Mouse (Mus musculus) left cerebral cortex, postnatal 36 days (tissue): ENCODE measurements at regions not wholly inside any gene's neighbourhood (a gene's known extent, or its start where the extent isn't known, plus 50 kb on each side); places are given as distances from the start of the nearest gene placed in this dataset.
"Not testable (repeated sequence)": the region's sequence is repeated elsewhere in the genome, so short reads cannot be mapped to it uniquely, and the experiment has no call there.

Source experiments
- DNase-seq, 2 experiments: peaks; one replicate each; pipeline ENCODE4 v3.0.0; 2021 to 2022; ENCODE audit warnings: low spot score in 2 of 2, mixed read lengths in 1 of 2
- intact Hi-C: fragments of 180-260 bp; cut with DNase I; formaldehyde crosslinking; loops from one replicate; pipeline ENCODE4 v1.15.1; 2025

DNA sequence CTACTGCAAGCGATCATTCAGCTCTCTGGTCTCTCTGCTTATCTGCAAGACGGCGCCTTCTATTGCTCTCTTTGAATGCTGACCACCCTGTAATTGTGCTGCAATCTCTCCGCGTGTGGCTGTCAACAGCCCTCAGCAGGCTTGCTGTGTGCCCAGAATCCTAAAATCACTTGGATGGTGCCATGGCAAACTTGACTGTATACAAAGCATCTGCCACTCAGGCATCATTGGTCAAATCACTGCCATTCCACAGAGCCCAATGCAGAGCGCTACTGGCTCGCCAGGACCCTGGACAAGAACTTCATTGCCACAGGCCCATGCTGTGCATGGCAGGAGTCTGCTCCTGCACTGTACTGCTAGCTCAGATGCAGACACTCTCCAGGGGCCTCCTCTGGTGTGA, 142.3 kb upstream of the Tas2r119 start:
- intact Hi-C loops = no loop called here
- no peak for DNase-seq

DNA sequence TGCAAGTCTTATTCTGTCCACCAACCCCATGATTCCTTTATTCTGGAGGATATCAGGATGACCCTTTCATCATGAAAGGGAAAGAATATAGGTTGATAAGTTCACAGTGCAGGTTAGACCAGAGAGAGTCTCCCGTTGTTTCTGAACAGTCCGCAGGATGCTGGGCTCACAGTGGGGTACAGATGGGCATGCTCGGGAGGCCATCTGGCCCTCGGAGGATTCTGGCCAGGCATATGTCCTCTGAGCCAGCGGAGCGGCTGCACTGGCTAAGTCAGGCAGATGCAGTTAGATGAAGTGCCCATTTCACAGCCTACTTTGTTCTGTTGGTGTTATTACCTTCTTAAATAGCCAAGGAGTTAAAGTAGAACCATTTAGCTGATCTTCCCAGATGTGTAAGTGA, 135.3 kb upstream of the Tas2r119 start:
- no peak for DNase-seq
- intact Hi-C loops = no loop called here

DNA sequence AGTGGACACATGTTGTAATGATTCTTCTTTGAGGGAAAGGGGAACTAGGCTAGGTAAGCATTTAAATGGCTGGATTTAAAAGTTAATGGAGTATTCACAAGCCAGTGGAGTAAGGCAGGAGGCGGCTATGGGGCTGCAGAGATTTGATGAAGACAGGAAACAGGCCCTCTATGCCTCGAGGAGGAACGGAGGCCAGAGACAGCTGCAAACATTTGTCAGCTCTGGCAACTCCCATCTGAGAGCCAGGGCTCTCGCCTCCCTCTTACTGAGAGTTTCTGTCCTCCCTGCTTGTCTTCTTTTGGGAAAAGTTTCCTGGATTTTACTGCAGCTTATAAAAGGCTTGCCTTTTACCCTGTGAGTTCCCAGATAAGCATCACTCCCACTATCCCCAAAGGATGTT, 134.9 kb upstream of the Tas2r119 start:
- no peak for DNase-seq
- intact Hi-C loops = no loop called here

DNA sequence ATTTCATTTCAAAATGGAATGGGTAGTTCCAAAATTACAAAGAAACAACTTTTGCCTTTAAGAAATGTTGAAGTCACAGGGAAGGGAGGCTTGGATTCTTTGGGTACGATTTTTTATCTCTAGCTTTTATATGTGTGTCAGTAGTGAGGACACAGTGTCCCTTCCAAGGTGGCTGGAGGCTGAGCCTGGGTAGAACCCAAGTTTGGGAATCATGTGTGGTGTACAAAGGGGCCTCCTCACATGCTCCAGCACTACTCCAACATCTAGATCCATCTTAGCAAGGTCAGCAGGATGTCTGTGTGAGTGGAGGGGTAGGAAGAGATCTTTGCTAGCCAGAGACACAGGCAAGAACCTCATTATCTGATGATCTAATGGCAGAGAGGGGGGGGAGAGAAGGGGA, 134.5 kb upstream of the Tas2r119 start:
- intact Hi-C loops = no loop called here

DNA sequence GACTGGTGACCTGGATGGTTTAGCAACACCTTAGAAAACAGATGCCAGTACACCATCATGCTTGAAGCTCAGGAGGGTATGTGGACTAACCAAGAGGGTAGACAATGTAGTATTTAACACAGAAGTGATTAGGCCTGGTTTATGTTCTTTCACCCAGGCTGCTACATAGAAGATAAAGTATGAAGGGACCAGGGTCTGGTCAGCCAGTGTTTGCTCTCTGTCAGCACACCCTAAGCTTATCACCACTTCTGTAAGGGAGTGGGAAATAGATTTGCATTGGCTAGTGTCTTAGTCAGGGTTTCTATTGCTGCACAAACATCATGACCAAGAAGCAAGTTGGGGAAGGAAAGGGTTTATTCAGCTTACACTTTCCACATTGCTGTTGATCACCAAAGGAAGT, 133.9 kb upstream of the Tas2r119 start:
- intact Hi-C loops = no loop called here
- DNase-seq = no peak

More for the DNA sequence above, 134.5 kb upstream of the Tas2r119 start:
- DNase-seq = no peak

DNA sequence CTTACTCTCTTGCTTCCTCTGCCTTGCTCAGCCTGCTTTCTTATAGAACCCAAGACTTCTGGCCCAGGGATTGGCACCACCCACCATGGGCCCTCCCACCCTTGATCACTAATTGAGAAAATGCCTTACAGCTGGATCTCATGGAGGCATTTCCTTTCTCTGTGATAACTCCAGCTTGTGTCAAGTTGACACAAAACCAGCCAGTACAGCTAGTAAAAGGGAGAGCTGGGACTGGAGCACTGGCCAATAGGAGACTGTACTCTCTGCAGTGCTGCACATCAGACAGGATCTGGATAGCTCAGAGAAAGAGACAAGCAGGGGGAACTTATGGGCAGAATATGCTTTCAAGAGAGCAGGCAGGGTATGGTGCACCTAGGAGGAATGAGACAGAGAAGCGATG, 133.4 kb upstream of the Tas2r119 start:
- DNase-seq, intact Hi-C loops: not testable (repeated sequence)

DNA sequence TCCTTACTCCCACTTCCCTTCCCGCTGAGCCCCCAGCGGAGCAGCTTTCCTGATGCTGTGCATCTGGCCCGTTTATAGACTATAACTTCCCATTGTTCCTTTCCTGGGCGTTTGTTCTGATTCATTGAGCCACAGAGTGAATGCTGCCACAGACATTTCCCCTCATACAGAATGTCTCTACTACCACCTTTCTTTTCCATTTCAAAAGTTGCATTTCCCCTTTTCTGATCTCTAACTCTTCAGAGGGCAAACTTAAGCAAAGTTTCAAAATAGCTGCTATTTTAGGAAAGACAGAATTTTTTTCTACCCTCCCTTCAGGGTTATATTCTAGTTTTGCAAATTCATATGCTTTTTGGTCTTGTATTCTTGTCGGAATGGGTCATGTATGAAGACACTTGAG, 128.3 kb upstream of the Tas2r119 start:
- intact Hi-C loops = no loop called here
- DNase-seq = no peak

DNA sequence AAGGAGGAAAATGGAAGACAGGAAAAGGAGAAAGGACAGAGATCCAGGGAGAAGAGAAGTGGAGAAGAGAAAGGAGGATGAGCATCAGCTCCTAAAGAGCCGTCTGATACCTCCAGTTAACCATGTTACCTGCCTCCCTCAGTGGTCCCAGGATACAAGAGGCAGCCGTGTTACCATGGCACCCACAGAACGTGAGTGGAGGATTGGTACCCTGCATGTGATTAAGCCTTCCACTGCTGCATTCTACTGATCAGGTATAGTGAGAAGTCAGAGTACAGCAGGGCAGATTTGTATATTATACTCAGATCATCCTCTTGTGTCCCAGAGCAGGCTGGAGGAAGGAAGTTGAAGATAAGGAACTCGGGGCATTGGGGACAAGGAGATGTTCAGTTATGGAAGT, 115.5 kb upstream of the Tas2r119 start:
- DNase-seq = no peak

DNA sequence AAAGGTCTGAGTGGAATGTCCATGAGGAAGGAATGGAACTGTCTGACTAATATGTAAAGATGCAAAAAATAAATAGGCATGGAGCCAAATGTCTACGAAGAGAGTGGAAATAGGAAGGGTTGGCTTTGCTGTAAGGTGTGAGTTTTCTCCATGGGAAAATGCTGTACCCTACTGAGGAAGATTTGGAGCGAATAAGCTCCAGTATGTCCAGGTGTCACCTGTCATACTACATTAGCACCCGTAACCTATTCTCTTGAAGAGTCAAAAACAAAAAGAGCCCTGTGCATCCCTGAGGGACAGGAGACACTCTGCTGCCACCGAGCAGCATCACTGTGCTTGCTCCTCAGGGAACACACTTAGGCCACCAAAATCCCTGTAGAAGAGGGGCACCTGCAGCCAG, 95.0 kb upstream of the Tas2r119 start:
- intact Hi-C loops = no loop called here
- no peak for DNase-seq

More for the DNA sequence above, 115.5 kb upstream of the Tas2r119 start:
- intact Hi-C loops = no loop called here

DNA sequence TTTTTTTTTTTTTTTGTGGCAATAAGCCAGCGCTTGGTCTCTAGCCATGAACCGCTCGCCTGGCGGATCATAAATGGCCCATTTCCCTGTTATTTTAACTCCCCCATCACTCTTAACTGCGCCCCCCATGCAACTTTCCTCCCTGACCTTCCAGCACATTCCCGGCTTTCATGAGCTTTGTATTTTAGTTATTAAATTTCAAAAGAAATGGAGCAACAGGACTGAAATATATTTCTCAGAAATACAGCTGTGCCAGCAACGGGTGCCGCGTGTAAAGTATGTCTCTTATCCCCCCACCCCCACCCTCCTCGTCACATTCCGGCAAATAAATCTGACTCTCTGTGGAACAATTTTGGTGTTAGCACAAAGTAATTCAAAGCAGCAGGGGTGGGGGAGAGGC, 83.2 kb upstream of the Tas2r119 start:
- intact Hi-C loops = no loop called here
- no peak for DNase-seq

DNA sequence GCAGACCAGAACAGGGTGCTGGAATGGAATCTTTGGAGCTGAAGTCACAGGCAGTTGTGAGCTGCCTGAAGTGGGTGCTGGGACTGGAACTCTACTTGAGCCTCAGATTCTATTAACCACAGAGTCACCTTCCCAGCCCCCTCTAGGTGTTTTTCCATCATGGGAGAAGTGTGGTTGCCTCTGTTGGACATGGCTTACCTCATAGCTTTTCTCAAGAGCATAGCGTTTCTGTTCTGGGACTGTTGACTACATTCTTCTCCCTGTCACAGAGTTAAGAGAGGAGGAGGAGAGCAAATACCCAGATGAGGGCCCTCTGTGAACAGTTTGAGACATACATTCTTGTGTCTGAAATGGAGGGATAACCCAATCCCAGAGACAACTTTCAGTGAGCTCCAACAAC, 81.5 kb upstream of the Tas2r119 start:
- intact Hi-C loops = no loop called here
- no peak for DNase-seq

DNA sequence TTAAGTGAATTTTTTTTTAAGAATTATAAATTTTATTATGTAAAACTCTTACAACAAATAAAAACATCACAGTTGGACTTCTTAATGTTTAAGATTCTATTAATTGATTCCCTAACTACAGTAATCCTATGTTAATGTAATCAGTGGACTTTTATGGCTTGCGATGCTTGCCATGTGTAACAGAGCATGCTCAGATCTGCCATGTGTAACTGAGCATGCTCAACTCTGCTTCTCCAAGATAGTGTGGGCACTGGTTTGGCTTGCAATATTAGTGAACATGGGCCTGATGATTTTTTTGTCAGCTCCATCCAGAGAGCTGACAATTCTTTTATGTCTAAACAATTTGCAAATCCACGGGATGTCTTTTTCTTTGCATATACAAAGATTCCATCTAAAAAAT, 66.4 kb upstream of the Tas2r119 start:
- intact Hi-C loops = no loop called here
- no peak for DNase-seq
